Mouse (Mus musculus) embryonic facial prominence, embryonic 11.5 days (tissue): ENCODE data around the gene Atp6v1e2. TPM values are rescaled to one million over a fixed set of nuclear protein-coding genes. Genes with fewer than 3 reads are reported as not detected.

Source experiments
- ATAC-seq: fragments of 200-750 bp; cut with Nextera tagmentation; replicated peaks from 2 replicates; pipeline ENCODE4 v1.8.0; 2017; ENCODE audit warnings: low read depth; ENCODE audit not compliant: insufficient number of reproducible peaks, low FRiP score, low TSS enrichment
- DNase-seq: peaks from one replicate; pipeline ENCODE4 v3.0.0-alpha.2; 2015; ENCODE audit warnings: low spot score
- H3K27ac ChIP-seq: fragments of 300-500 bp; sonication (generic); replicated peaks from 2 replicates; pipeline ENCODE4 v1.5.1; 2014; ENCODE audit warnings: mild to moderate bottlenecking, low read depth, low read length, control low read depth
- H3K27me3 ChIP-seq: fragments of 300-500 bp; sonication (generic); 2 replicates; pipeline ENCODE4 v1.6.1; 2014; ENCODE audit warnings: mild to moderate bottlenecking, low read length, moderate library complexity, mixed read lengths; ENCODE audit not compliant: control insufficient read depth, insufficient read depth
- H3K36me3 ChIP-seq: fragments of 300-500 bp; sonication (generic); replicated peaks from 2 replicates; pipeline ENCODE4 v1.6.1; 2014; ENCODE audit warnings: low read depth, mild to moderate bottlenecking, low read length, moderate library complexity, mixed read lengths; ENCODE audit not compliant: control insufficient read depth, insufficient read depth
- H3K4me1 ChIP-seq: fragments of 300-500 bp; sonication (generic); 2 replicates; pipeline ENCODE4 v1.6.1; 2014; ENCODE audit warnings: low read length, mixed read lengths; ENCODE audit not compliant: control insufficient read depth, insufficient read depth
- H3K4me2 ChIP-seq: fragments of 300-500 bp; sonication (generic); 2 replicates; pipeline ENCODE4 v1.6.1; 2014; ENCODE audit warnings: low read depth, mild to moderate bottlenecking, control low read depth, low read length, moderate library complexity
- H3K4me3 ChIP-seq: fragments of 300-500 bp; sonication (generic); 2 replicates; pipeline ENCODE4 v1.5.1; 2014; ENCODE audit warnings: low read depth, low read length, control low read depth
- H3K9ac ChIP-seq: fragments of 300-500 bp; sonication (generic); replicated peaks from 2 replicates; pipeline ENCODE4 v1.6.1; 2014; ENCODE audit warnings: mild to moderate bottlenecking, control low read depth, low read length
- H3K9me3 ChIP-seq: fragments of 300-500 bp; sonication (generic); replicated peaks from 2 replicates; pipeline ENCODE4 v1.6.1; 2016; ENCODE audit warnings: mild to moderate bottlenecking, low read length, inconsistent platforms, mixed read lengths; ENCODE audit not compliant: control insufficient read depth
- WGBS: fragments of 180-500 bp; shearing (Covaris S2); extraction: QIAGEN DNeasy Blood & Tissue Kit; methylation state at CpG from one replicate; pipeline ENCODE4 v1.1.7; 2014; 5-methylcytosine and 5-hydroxymethylcytosine counted together
- polyA plus RNA-seq: library from polyadenylated mRNA; unstranded; fragments of >200 nt; fragmentation: Nextera tagmentation; extraction: Ambion mirVana; gene quantifications from 2 replicates; pipeline ENCODE4 v1.2.1, GENCODE M21; 2014

The Atp6v1e2 gene
- polyA plus RNA-seq, result not detected in 2 replicates

DNA sequence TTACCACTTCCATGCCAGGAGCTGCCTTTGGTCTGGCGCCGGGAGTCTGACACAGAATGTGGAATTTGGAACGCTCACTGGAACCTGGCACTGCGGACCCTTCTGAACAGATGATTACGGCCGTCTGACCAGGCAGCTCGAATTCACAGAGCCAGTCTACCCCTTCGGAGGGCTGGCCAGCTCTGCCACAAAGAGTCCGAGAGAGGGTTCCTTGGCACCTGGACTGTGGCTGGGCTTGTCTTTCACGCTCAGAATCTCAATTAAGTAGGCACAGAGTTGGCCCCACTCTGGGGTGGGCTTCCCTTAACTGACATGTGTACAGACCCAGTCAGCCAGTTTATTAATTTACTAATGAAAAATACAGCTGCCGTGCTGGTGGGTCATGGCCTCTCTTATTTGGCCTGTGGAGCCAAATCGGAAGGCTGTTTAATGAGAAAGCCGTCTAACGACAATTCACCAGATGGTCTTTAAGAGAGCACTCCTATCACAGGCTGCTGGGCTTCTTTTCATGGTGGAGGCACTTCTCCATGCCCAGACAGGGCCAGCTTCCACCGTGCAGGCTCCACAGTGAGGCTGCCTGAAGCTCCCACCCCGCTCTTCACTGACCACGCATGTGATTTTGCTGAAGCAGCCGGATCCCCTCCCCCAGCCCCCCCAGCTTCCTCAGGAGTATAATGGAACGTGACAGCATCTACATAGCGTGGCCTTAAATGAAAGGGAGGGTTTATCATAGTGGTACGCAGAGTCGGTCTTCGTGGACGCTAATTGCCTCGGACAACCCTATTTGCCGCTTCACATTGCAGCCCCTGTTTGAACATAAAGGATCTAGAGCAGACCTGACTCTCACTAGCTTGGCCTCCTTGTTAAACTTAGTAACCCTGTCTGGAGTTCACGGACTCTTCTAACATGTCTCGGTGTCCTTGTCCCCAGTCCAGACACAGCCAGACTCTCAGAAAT, at the start of gene Atp6v1e2:
TSS of gene Atp6v1e2 (minus strand) at position 58 of the 957 bp plus-strand sequence.
- DNase-seq, result no peak
- H3K4me2 ChIP-seq, result no peak within 1 kb of the TSS
- H3K27me3 ChIP-seq, result no peaks in the 10 kb centered on the region
- 74% methylated on average over 28 of the region's 28 CpGs for WGBS
- H3K9me3 ChIP-seq, result no peaks in the 10 kb centered on the region
- no peak within 1 kb of the TSS for H3K27ac ChIP-seq
- no peak within 1 kb of the TSS for H3K4me3 ChIP-seq
- ATAC-seq, result peak; percentile 43
- H3K36me3 ChIP-seq, result no peaks in the 10 kb centered on the region
- no peak within 1 kb of the TSS for H3K9ac ChIP-seq
- no peaks in the 10 kb centered on the region for H3K4me1 ChIP-seq

DNA sequence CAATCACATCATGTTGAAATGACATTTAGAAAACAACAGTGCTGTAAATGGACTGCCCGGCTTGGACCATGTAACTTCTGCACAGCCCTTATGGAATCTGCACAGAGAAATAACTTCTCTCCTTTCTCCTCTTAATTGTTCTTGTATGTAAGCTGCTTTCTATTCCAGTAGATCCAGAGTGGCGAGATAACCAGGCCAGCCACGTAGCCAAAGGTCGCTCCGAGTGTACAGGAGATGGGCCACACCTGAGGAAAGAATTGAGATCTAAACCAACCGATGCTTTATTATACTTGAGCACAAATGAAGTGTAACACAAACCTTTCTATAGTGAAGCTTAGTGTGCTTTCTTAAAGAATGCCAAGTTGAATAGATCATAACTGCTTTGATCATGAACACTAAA, 49.6 kb upstream of the Atp6v1e2 start:
- WGBS, result 94% methylated on average over 6 of the region's 6 CpGs
- H3K36me3 ChIP-seq, result peaks cover 2% of the 10 kb centered on the region
- no peak overlapping the region for H3K4me3 ChIP-seq
- no peak overlapping the region for H3K9ac ChIP-seq
- H3K4me1 ChIP-seq, result no peaks in the 10 kb centered on the region
- DNase-seq (no peak), ATAC-seq (no peak)
- H3K4me2 ChIP-seq, result no peak overlapping the region
- H3K27me3 ChIP-seq, result no peaks in the 10 kb centered on the region
- no peaks in the 10 kb centered on the region for H3K9me3 ChIP-seq
- no peak overlapping the region for H3K27ac ChIP-seq

DNA sequence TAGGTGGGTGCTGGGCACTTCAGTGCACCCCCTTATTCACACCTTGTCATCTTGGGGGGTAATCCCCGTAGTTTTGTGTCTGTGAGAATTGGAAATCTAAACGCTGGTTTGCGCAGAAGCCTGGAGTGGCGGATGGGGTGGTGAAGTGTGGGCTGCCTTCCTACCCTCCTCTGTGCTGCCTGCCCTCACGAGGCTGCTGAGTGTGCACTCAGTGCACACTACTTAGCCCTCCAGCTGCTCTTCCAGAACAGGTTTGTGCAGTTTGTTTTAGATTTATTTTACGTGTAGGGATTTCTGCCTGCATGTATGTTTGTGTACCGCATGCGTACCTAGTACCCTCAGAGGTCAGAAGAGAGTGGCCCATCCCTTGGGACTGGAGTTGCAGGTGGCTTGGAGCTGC, 43.6 kb upstream of the Atp6v1e2 start:
- Histone ChIP-seq H3K27me3 (no peaks in the 10 kb centered on the region), H3K4me2 (no peak overlapping the region), H3K36me3 (no peaks in the 10 kb centered on the region), H3K9ac (no peak overlapping the region), H3K4me3 (no peak overlapping the region), H3K4me1 (no peaks in the 10 kb centered on the region), H3K27ac (no peak overlapping the region), H3K9me3 (no peaks in the 10 kb centered on the region)
- ATAC-seq (no peak), DNase-seq (no peak)
- 87% methylated on average over 8 of the region's 8 CpGs for WGBS

DNA sequence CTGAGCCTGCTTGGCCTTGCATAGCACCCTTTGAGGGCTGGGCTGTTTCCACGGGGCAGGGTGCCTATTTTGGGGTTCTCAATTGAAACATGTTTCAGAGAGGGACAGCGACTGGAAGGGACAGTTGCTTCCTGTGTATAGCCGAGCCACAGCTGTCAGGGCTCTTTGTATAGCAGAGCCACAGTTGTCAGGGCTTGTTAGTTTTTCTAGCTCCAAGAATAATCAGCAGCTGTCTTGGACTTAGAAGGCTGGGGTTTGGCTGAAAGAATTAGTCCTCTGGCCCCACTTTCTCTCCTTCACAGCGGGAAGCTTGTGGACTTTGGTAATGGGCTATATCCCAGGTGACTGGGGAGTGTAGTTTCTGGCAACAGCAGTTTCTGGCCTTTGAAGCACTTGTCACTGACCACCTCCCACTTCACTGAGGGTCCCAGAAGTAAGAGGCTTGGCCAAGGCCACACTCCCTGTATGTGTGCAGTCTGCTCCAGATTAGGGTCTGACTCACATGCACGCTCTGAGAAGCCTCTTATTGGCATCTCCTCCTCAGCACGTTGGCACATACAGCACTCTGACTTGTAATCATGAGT, 41.0 kb upstream of the Atp6v1e2 start:
- H3K4me1 ChIP-seq, result no peaks in the 10 kb centered on the region
- H3K27ac ChIP-seq, result no peak overlapping the region

DNA sequence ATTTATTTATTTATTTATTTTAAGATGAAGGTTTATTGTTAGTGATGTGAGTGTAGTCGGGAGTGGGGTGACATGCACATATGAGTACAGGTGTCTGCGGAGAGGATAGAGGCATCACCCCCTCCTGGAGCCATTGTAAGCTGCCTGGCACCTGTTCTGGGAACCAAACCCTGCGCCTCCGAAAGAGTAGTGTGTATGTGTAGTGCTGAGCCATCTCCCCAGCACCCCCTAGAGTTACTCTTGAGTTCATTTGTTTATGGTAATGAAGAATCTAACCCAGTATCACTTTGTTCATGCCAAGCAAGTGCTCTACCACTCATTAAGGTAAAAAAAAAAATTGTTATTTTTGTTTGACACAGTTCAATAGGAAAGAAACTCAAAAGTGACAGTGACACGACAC, 40.5 kb upstream of the Atp6v1e2 start:
- Histone ChIP-seq H3K36me3 (no peaks in the 10 kb centered on the region), H3K9me3 (no peaks in the 10 kb centered on the region), H3K27me3 (no peaks in the 10 kb centered on the region), H3K4me3 (no peak overlapping the region), H3K4me2 (no peak overlapping the region), H3K4me1 (no peaks in the 10 kb centered on the region), H3K9ac (no peak overlapping the region), H3K27ac (no peak overlapping the region)
- WGBS, result 86% methylated on average over 5 of the region's 5 CpGs
- ATAC-seq (no peak), DNase-seq (no peak)

More for the DNA sequence above, 41.0 kb upstream of the Atp6v1e2 start:
- Histone ChIP-seq H3K9ac (no peak overlapping the region), H3K9me3 (no peaks in the 10 kb centered on the region), H3K4me3 (no peak overlapping the region), H3K4me2 (no peak overlapping the region), H3K36me3 (no peaks in the 10 kb centered on the region), H3K27me3 (no peaks in the 10 kb centered on the region)
- DNase-seq (no peak), ATAC-seq (no peak)
- 61% methylated on average over 6 of the region's 6 CpGs for WGBS

DNA sequence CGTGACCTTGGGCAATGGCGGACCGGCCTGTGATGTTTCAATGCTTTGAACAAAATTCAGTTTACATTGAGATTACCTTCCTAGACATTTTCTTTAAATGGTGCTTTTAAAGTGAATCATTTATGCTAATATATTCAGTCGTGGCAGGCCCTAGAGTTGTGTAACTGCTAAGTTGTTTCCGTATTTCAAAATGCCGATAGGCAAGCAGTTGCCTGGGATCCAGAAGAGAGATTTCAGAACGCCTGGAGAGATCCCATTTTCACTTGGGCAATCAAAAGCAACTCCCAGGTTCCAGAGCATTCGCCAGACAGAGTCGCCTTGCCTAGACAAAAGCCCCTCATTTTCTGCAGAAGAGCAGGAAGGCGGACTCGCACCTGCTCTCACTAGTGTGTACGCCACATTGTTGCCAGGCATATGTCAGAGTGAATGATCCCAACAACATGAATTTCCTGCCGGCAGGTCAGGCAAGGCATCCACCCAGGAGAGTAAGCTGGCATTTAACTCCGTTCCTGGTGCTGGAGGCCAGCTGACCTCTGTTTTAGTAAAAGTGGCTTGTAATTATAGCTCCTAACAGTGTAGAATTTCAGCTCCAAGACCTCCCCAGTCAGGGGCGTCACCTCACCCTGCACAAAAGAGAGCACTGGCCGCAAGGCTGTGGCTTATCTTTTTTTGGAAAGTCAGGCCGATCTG, 38.9 kb upstream of the Atp6v1e2 start:
- no peak overlapping the region for H3K9ac ChIP-seq
- no peak overlapping the region for H3K4me3 ChIP-seq
- H3K9me3 ChIP-seq, result no peaks in the 10 kb centered on the region
- H3K36me3 ChIP-seq, result no peaks in the 10 kb centered on the region
- H3K4me1 ChIP-seq, result no peaks in the 10 kb centered on the region
- peak; percentile 31 for DNase-seq
- no peak overlapping the region for H3K4me2 ChIP-seq
- ATAC-seq, result 0 out of 2 replicates have a peak, but pooled peaks have one; percentile 16
- 46% methylated on average over 17 of the region's 17 CpGs for WGBS
- H3K27ac ChIP-seq, result no peak overlapping the region
- H3K27me3 ChIP-seq, result no peaks in the 10 kb centered on the region

DNA sequence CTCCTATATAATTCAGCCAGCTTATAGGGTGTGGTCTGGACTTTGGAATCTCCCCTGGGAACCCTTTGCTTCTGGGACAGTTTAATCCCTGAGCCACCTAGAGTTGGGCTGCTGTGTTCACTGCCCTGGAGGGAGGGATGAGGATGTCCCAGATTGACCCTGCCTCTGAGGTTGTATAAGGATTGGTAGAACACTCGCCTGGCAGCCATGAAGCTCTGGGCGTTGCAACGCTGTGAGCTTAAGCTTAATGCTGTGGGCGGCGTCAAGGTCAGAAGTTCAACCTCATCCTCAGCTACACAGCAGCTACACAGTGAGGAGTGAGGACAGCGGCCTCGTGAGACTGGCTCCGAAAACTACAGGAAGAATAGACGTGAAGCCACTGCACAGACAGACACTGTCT, 34.8 kb upstream of the Atp6v1e2 start:
- WGBS, result 72% methylated on average over 9 of the region's 9 CpGs
- Histone ChIP-seq H3K27ac (no peak overlapping the region), H3K27me3 (no peaks in the 10 kb centered on the region), H3K4me2 (no peak overlapping the region), H3K9me3 (no peaks in the 10 kb centered on the region), H3K9ac (no peak overlapping the region), H3K4me1 (no peaks in the 10 kb centered on the region), H3K4me3 (no peak overlapping the region), H3K36me3 (no peaks in the 10 kb centered on the region)
- no peak for ATAC-seq
- no peak for DNase-seq
